Mouse (Mus musculus) heart, embryonic 16.5 days (tissue): Measurements from ENCODE around the gene Lrrc8d. TPM values are rescaled to one million over a fixed set of nuclear protein-coding genes. Genes with fewer than 3 reads are reported as not detected.
"Not testable (repeated sequence)": the region's sequence is repeated elsewhere in the genome, so short reads cannot be mapped to it uniquely, and the experiment has no call there.

Experiments
- ATAC-seq: fragments of 200-750 bp; cut with Nextera tagmentation; replicated peaks from 2 replicates; pipeline ENCODE4 v1.8.0; 2017; ENCODE audit warnings: moderate number of reproducible peaks; ENCODE audit not compliant: insufficient read depth, low FRiP score; ENCODE audit errors: extremely low read depth
- H3K27ac ChIP-seq: fragments of 300-500 bp; sonication (generic); 2 replicates; pipeline ENCODE4 v1.5.1; 2014; ENCODE audit warnings: mild to moderate bottlenecking, low read length, control low read depth, moderate library complexity
- H3K27me3 ChIP-seq: fragments of 300-500 bp; sonication (generic); 2 replicates; pipeline ENCODE4 v1.6.1; 2014; ENCODE audit warnings: low read length, mixed read lengths; ENCODE audit not compliant: control insufficient read depth, insufficient read depth
- H3K36me3 ChIP-seq: fragments of 300-500 bp; sonication (generic); 2 replicates; pipeline ENCODE4 v1.6.1; 2014; ENCODE audit not compliant: control insufficient read depth, insufficient read depth
- H3K4me1 ChIP-seq: fragments of 300-500 bp; sonication (generic); 2 replicates; pipeline ENCODE4 v1.6.1; 2014; ENCODE audit warnings: low read length, mixed read lengths; ENCODE audit not compliant: control insufficient read depth, insufficient read depth
- H3K4me2 ChIP-seq: fragments of 300-500 bp; sonication (generic); 2 replicates; pipeline ENCODE4 v1.6.1; 2014; ENCODE audit warnings: low read depth, mild to moderate bottlenecking, control low read depth, low read length
- H3K4me3 ChIP-seq: fragments of 300-500 bp; sonication (generic); 2 replicates; pipeline ENCODE4 v1.5.1; 2014; ENCODE audit warnings: mild to moderate bottlenecking, control low read depth, low read length
- H3K9ac ChIP-seq: fragments of 300-500 bp; sonication (generic); 2 replicates; pipeline ENCODE4 v1.6.1; 2014; ENCODE audit warnings: low read length, control low read depth
- H3K9me3 ChIP-seq: fragments of 300-500 bp; sonication (generic); replicated peaks from 2 replicates; pipeline ENCODE4 v1.6.1; 2016; ENCODE audit warnings: low read length; ENCODE audit not compliant: control insufficient read depth
- WGBS: fragments of 180-500 bp; shearing (Covaris S2); extraction: QIAGEN DNeasy Blood & Tissue Kit; methylation state at CpG from one replicate; pipeline ENCODE4 v1.1.7; 2014; 5-methylcytosine and 5-hydroxymethylcytosine counted together
- polyA plus RNA-seq: library from polyadenylated mRNA; unstranded; fragments of >200 nt; fragmentation: Nextera tagmentation; extraction: Ambion mirVana; gene quantifications from 2 replicates; pipeline ENCODE4 v1.2.1, GENCODE M21; 2015

The Lrrc8d gene
- polyA plus RNA-seq, 1 experiment from 2014 or later, result 8.3 TPM

- ATAC-seq, result no peak
Measured at GRCm38 (mm10) chr5:105683912-105684350, 15.8 kb upstream of the Lrrc8d start.

GRCm38 (mm10) chr5:105684861-105685600 lies 14.7 kb upstream of the Lrrc8d start:
- 28% methylated on average over 14 of the region's 14 CpGs for WGBS
- ATAC-seq, result peak; percentile 55; the same call in 1 of the 2 replicates
- no peak overlapping the region for H3K4me2 ChIP-seq
- no peak overlapping the region for H3K4me3 ChIP-seq
- H3K27ac ChIP-seq, result no peak overlapping the region
- no peaks in the 10 kb centered on the region for H3K9me3 ChIP-seq
- no peaks in the 10 kb centered on the region for H3K36me3 ChIP-seq
- no peaks in the 10 kb centered on the region for H3K27me3 ChIP-seq
- H3K9ac ChIP-seq, result no peak overlapping the region
- peaks cover 4% of the 10 kb centered on the region; the same call in 1 of the 2 replicates for H3K4me1 ChIP-seq

More at GRCm38 (mm10) chr5:105683912-105684350, 15.8 kb upstream of the Lrrc8d start:
- no peaks in the 10 kb centered on the region for H3K27me3 ChIP-seq
- no peaks in the 10 kb centered on the region for H3K36me3 ChIP-seq
- H3K27ac ChIP-seq, result no peak overlapping the region
- no peak overlapping the region for H3K9ac ChIP-seq
- no peak overlapping the region for H3K4me3 ChIP-seq
- H3K4me2 ChIP-seq, result no peak overlapping the region
- no peaks in the 10 kb centered on the region for H3K9me3 ChIP-seq
- 69% methylated on average over 4 of the region's 4 CpGs for WGBS
- peaks cover 4% of the 10 kb centered on the region; the same call in 1 of the 2 replicates for H3K4me1 ChIP-seq

GRCm38 (mm10) chr5:105685780-105686305 lies 13.9 kb upstream of the Lrrc8d start:
- not testable (repeated sequence) for H3K36me3 ChIP-seq, H3K9ac ChIP-seq, H3K4me3 ChIP-seq, H3K9me3 ChIP-seq, H3K27ac ChIP-seq, ATAC-seq, H3K4me2 ChIP-seq, H3K4me1 ChIP-seq, H3K27me3 ChIP-seq
- 76% methylated on average over 6 of the region's 7 CpGs for WGBS

- H3K9ac ChIP-seq, result no peak overlapping the region
- H3K9me3 ChIP-seq, result no peaks in the 10 kb centered on the region
- no peaks in the 10 kb centered on the region for H3K27me3 ChIP-seq
- H3K4me3 ChIP-seq, result no peak overlapping the region
- no peak for ATAC-seq
- H3K27ac ChIP-seq, result no peak overlapping the region
- 55% methylated on average over 12 of the region's 12 CpGs for WGBS
- H3K4me1 ChIP-seq, result peaks cover 4% of the 10 kb centered on the region; the same call in 1 of the 2 replicates
- no peaks in the 10 kb centered on the region for H3K36me3 ChIP-seq
- no peak overlapping the region for H3K4me2 ChIP-seq
Measured at GRCm38 (mm10) chr5:105686331-105686995, 13.3 kb upstream of the Lrrc8d start.

DNA sequence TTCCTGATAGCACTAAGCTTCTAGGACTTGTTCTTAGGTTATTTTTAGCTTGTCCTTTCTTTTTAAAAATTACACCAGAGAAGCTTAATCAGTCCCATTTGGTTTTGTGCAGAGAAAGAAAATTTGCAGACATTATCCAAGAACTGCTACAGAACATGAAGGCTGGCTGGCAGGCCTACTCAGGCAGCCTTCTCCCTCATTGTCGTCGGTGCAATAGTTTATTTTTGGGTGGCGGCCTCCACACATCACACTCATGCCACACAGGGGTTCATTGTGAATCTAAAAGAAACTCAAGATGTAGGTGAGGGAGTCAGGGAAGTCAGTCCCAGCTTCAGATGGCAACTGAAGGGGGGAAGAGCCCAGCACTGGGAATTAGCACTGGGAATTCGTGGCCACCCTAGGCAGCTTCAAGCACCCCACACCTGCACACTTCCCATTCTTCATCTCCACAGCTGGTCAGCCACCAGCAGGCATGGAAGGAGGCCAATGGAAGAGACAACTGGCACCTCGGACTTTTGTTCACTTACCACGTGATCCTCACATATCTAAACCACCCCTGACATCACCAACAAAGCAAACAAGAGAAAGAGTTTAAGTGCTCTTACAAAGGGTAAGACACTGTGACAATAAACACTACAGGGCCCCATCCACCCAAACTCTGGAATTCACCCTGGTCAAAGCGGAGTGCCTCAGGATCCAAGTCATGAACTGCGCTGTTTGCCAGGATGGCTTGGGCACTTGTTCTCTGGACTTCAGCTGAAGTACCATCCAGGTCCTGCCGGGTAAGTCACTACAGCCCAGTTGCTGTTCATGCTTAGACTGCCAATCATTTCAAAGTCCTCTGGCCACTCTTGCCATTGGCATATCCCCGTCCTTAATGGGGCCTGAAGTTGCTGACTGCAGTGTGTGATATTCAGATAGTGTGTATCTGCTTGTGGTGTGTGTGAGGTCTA lies 9.0 kb upstream of the Lrrc8d start:
- Histone ChIP-seq H3K4me1 (no peaks in the 10 kb centered on the region), H3K4me2 (no peak overlapping the region), H3K4me3 (no peak overlapping the region), H3K36me3 (no peaks in the 10 kb centered on the region), H3K9ac (no peak overlapping the region), H3K27me3 (no peaks in the 10 kb centered on the region), H3K9me3 (no peaks in the 10 kb centered on the region), H3K27ac (peak overlapping the region; percentile 5; the same call in 1 of the 2 replicates)
- 58% methylated on average over 10 of the region's 10 CpGs for WGBS
- ATAC-seq, result no peak

DNA sequence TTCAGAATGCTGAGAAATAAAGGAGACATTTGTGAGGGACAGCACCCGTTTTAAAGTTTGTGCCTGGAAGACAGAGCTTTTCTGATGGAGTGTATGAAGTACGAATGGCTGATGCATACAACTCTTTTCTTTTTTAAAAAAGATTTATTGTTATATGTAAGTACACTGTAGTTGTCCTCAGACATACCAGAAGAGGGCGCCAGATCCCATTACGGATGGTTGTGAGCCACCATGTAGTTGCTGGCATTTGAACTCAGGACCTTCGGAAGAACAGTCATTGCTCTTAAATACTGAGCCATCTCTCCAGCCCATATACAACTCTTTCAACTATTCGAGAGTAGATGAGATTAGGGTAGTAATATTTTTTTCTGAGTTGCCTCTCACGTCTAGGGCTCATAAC lies 8.1 kb upstream of the Lrrc8d start:
- ATAC-seq, result no peak
- WGBS, result 84% methylated on average over 7 of the region's 7 CpGs
- H3K4me2 ChIP-seq, result no peak overlapping the region
- no peak overlapping the region for H3K4me3 ChIP-seq
- H3K9me3 ChIP-seq, result no peaks in the 10 kb centered on the region
- no peaks in the 10 kb centered on the region for H3K27me3 ChIP-seq
- H3K36me3 ChIP-seq, result no peaks in the 10 kb centered on the region
- no peak overlapping the region for H3K9ac ChIP-seq
- H3K4me1 ChIP-seq, result no peaks in the 10 kb centered on the region
- H3K27ac ChIP-seq, result no peak overlapping the region

GRCm38 (mm10) chr5:105694339-105694930 lies 5.3 kb upstream of the Lrrc8d start:
- Histone ChIP-seq H3K27ac (no peak overlapping the region), H3K27me3 (no peaks in the 10 kb centered on the region), H3K36me3 (no peaks in the 10 kb centered on the region), H3K9me3 (no peaks in the 10 kb centered on the region), H3K9ac (no peak overlapping the region), H3K4me2 (no peak overlapping the region), H3K4me3 (no peak overlapping the region), H3K4me1 (peaks cover 6% of the 10 kb centered on the region; the same call in 1 of the 2 replicates)
- ATAC-seq, result no peak
- WGBS, result 65% methylated on average over 7 of the region's 7 CpGs

DNA sequence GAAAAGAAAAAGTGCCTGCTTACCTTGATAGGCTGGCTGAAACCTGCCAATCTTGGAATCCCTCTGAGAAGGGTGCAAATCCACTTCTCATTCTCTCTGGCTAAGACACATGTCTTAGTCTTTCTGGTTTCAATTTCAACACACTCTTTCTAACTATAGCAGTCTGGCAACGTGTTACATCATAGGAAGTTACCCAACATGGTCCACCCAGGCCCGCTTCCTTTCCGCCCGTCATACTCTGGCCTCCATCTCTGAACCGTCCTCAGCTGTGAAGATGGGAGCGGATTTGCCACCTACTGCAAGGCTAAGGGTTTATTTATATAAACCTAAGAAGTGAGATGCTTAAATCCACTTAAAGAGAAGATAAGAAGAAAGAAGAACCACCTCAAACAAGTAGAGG lies 3.7 kb upstream of the Lrrc8d start:
- no peaks in the 10 kb centered on the region for H3K9me3 ChIP-seq
- no peaks in the 10 kb centered on the region for H3K36me3 ChIP-seq
- no peak for ATAC-seq
- WGBS, result 64% methylated on average over 6 of the region's 6 CpGs
- H3K9ac ChIP-seq, result no peak overlapping the region
- H3K27ac ChIP-seq, result no peak overlapping the region
- no peaks in the 10 kb centered on the region for H3K27me3 ChIP-seq
- no peak overlapping the region for H3K4me3 ChIP-seq
- H3K4me2 ChIP-seq, result no peak overlapping the region
- H3K4me1 ChIP-seq, result peaks cover 7% of the 10 kb centered on the region; the same call in 1 of the 2 replicates
